Mouse (Mus musculus) cerebellum, adult 2 months (tissue): ENCODE measurements around the gene Gas1. TPM values are rescaled to one million over a fixed set of nuclear protein-coding genes. Genes with fewer than 3 reads are reported as not detected.

ENCODE experiments used
- DNase-seq, 2 experiments: peaks; one replicate each; pipeline ENCODE4 v3.0.0; 2021
- H3K27ac ChIP-seq: fragments of 200-500 bp; 2 replicates; pipeline ENCODE4 v1.5.1; 2012; ENCODE audit warnings: low read length, control low read depth, inconsistent platforms; ENCODE audit not compliant: insufficient read depth
- H3K27me3 ChIP-seq: fragments of 200-500 bp; 2 replicates; pipeline ENCODE4 v1.6.1; 2012; ENCODE audit warnings: inconsistent platforms, mild to moderate bottlenecking, low read length, moderate library complexity; ENCODE audit not compliant: control insufficient read depth, insufficient read depth
- H3K4me1 ChIP-seq: fragments of 200-500 bp; 2 replicates; pipeline ENCODE4 v1.6.1; 2011; ENCODE audit warnings: low read length; ENCODE audit not compliant: control insufficient read depth, insufficient read depth
- H3K4me3 ChIP-seq: fragments of 200-500 bp; replicated peaks from 2 replicates; pipeline ENCODE3; 2011; ENCODE audit warnings: mild to moderate bottlenecking, low read depth, low read length, control low read depth; ENCODE audit not compliant: insufficient read depth
- CTCF ChIP-seq: fragments of 200-500 bp; IDR thresholded peaks from 2 replicates; pipeline ENCODE4 v1.5.1; 2011; ENCODE audit warnings: low read depth, mild to moderate bottlenecking, control low read depth, low read length, moderate library complexity, borderline replicate concordance; ENCODE audit not compliant: insufficient read depth
- POLR2A ChIP-seq: fragments of 200-500 bp; IDR thresholded peaks from 2 replicates; pipeline ENCODE4 v1.6.1; 2011; ENCODE audit warnings: low read length, control low read depth, borderline replicate concordance; ENCODE audit not compliant: insufficient read depth
- WGBS: fragments of 180-500 bp; shearing (Covaris S2); methylation state at CpG from one replicate; pipeline ENCODE4 v1.1.7; 2018; 5-methylcytosine and 5-hydroxymethylcytosine counted together
- polyA plus RNA-seq: library from polyadenylated mRNA; depleted of rRNA; stranded (reverse); fragments of >200 nt; gene quantifications from 2 replicates; pipeline ENCODE4 v1.2.3, GENCODE M21; 2012

Gas1 gene
- polyA plus RNA-seq, 1 experiment = 13.1 TPM

GRCm38 (mm10) chr13:60170898-60171715 lies 6.1 kb downstream of the Gas1 start:
- TF ChIP-seq CTCF (no peak), POLR2A (no peak)
- Histone ChIP-seq H3K4me3 (no peak overlapping the region), H3K4me1 (no peaks in the 10 kb centered on the region), H3K27ac (no peak overlapping the region), H3K27me3 (no peaks in the 10 kb centered on the region; the same call in 1 of the 2 replicates)
- no peak for DNase-seq
- 53% methylated on average over 21 of the region's 21 CpGs for WGBS

GRCm38 (mm10) chr13:60169026-60169425 lies 8.1 kb downstream of the Gas1 start:
- H3K27ac ChIP-seq = no peak overlapping the region
- WGBS = 89% methylated on average over 2 of the region's 2 CpGs
- no peak for DNase-seq
- TF ChIP-seq POLR2A = no peak
- TF ChIP-seq CTCF = no peak
- H3K27me3 ChIP-seq = no peaks in the 10 kb centered on the region
- no peak overlapping the region for H3K4me3 ChIP-seq
- H3K4me1 ChIP-seq = no peaks in the 10 kb centered on the region

GRCm38 (mm10) chr13:60156294-60157126 lies 20.7 kb downstream of the Gas1 start:
- no peak overlapping the region for H3K4me3 ChIP-seq
- H3K4me1 ChIP-seq = no peaks in the 10 kb centered on the region
- no peaks in the 10 kb centered on the region for H3K27me3 ChIP-seq
- TF ChIP-seq CTCF (no peak), POLR2A (no peak)
- H3K27ac ChIP-seq = no peak overlapping the region
- 12% methylated on average over 19 of the region's 19 CpGs for WGBS
- no peak for DNase-seq

GRCm38 (mm10) chr13:60154170-60154569 lies 23.0 kb downstream of the Gas1 start:
- no peak for DNase-seq
- no peak overlapping the region for H3K27ac ChIP-seq
- no peaks in the 10 kb centered on the region for H3K4me1 ChIP-seq
- TF ChIP-seq CTCF = no peak
- TF ChIP-seq POLR2A = no peak
- 96% methylated on average over 3 of the region's 3 CpGs for WGBS
- no peaks in the 10 kb centered on the region for H3K27me3 ChIP-seq
- H3K4me3 ChIP-seq = no peak overlapping the region

GRCm38 (mm10) chr13:60148235-60148634 lies 28.9 kb downstream of the Gas1 start:
- WGBS = 91% methylated on average over 3 of the region's 3 CpGs
- no peaks in the 10 kb centered on the region for H3K4me1 ChIP-seq
- H3K4me3 ChIP-seq = no peak overlapping the region
- TF ChIP-seq POLR2A (no peak), CTCF (no peak)
- H3K27me3 ChIP-seq = no peaks in the 10 kb centered on the region
- H3K27ac ChIP-seq = no peak overlapping the region
- no peak for DNase-seq

- TF ChIP-seq CTCF = no peak
- no peak for TF ChIP-seq POLR2A
- DNase-seq = no peak
- no peaks in the 10 kb centered on the region for H3K27me3 ChIP-seq
- no peak overlapping the region for H3K4me3 ChIP-seq
- no peaks in the 10 kb centered on the region; the same call in 1 of the 2 replicates for H3K4me1 ChIP-seq
- no peak overlapping the region for H3K27ac ChIP-seq
- WGBS = 91% methylated on average over 2 of the region's 2 CpGs
Observed at GRCm38 (mm10) chr13:60147857-60148181, 29.3 kb downstream of the Gas1 start.

GRCm38 (mm10) chr13:60146994-60147856 lies 29.9 kb downstream of the Gas1 start:
- Histone ChIP-seq H3K27me3 (no peaks in the 10 kb centered on the region), H3K27ac (no peak overlapping the region), H3K4me3 (no peak overlapping the region), H3K4me1 (no peaks in the 10 kb centered on the region; the same call in 1 of the 2 replicates)
- no peak for TF ChIP-seq POLR2A
- TF ChIP-seq CTCF = no peak
- 6% methylated on average over 21 of the region's 21 CpGs for WGBS
- DNase-seq = no peak
